Mouse (Mus musculus) stomach, embryonic 16.5 days (tissue): ENCODE results near the gene Zfp112. TPM values are rescaled to one million over a fixed set of nuclear protein-coding genes. Genes with fewer than 3 reads are reported as not detected.

Experiments used
- ATAC-seq: fragments of 200-750 bp; cut with Nextera tagmentation; 2 replicates; pipeline ENCODE4 v1.8.0; 2017; ENCODE audit warnings: moderate number of reproducible peaks, moderate TSS enrichment; ENCODE audit not compliant: insufficient read depth, low FRiP score
- H3K27ac ChIP-seq: fragments of 300-500 bp; sonication (generic); 2 replicates; pipeline ENCODE4 v1.5.1; 2014; ENCODE audit warnings: low read length
- H3K27me3 ChIP-seq: fragments of 300-500 bp; sonication (generic); 2 replicates; pipeline ENCODE4 v1.6.1; 2014; ENCODE audit warnings: low read length, control low read depth, mixed read lengths; ENCODE audit not compliant: control insufficient read depth, insufficient read depth
- H3K36me3 ChIP-seq: fragments of 300-500 bp; sonication (generic); 2 replicates; pipeline ENCODE4 v1.6.1; 2014; ENCODE audit warnings: low read length; ENCODE audit not compliant: control insufficient read depth, insufficient read depth
- H3K4me1 ChIP-seq: fragments of 300-500 bp; sonication (generic); 2 replicates; pipeline ENCODE4 v1.6.1; 2014; ENCODE audit warnings: low read length, control low read depth, mixed read lengths; ENCODE audit not compliant: control insufficient read depth, insufficient read depth
- H3K4me2 ChIP-seq: fragments of 300-500 bp; sonication (generic); 2 replicates; pipeline ENCODE4 v1.6.1; 2014; ENCODE audit warnings: low read depth, low read length, mixed read lengths
- H3K4me3 ChIP-seq: fragments of 300-500 bp; sonication (generic); replicated peaks from 2 replicates; pipeline ENCODE4 v1.5.1; 2014; ENCODE audit warnings: mild to moderate bottlenecking, low read length
- H3K9ac ChIP-seq: fragments of 300-500 bp; sonication (generic); 2 replicates; pipeline ENCODE4 v1.6.1; 2014; ENCODE audit warnings: low read length
- H3K9me3 ChIP-seq: fragments of 300-500 bp; sonication (generic); replicated peaks from 2 replicates; pipeline ENCODE4 v1.6.1; 2016; ENCODE audit warnings: low read length, control low read depth; ENCODE audit not compliant: control insufficient read depth
- WGBS: fragments of 180-500 bp; shearing (Covaris S2); extraction: QIAGEN DNeasy Blood & Tissue Kit; methylation state at CpG from one replicate; pipeline ENCODE4 v1.1.7; 2014; 5-methylcytosine and 5-hydroxymethylcytosine counted together
- polyA plus RNA-seq: library from polyadenylated mRNA; unstranded; fragments of >200 nt; fragmentation: Nextera tagmentation; extraction: Ambion mirVana; gene quantifications from 2 replicates; pipeline ENCODE4 v1.2.1, GENCODE M21; 2015

Zfp112 gene
- polyA plus RNA-seq, 1 experiment from 2014 or later: 6.1 TPM

DNA sequence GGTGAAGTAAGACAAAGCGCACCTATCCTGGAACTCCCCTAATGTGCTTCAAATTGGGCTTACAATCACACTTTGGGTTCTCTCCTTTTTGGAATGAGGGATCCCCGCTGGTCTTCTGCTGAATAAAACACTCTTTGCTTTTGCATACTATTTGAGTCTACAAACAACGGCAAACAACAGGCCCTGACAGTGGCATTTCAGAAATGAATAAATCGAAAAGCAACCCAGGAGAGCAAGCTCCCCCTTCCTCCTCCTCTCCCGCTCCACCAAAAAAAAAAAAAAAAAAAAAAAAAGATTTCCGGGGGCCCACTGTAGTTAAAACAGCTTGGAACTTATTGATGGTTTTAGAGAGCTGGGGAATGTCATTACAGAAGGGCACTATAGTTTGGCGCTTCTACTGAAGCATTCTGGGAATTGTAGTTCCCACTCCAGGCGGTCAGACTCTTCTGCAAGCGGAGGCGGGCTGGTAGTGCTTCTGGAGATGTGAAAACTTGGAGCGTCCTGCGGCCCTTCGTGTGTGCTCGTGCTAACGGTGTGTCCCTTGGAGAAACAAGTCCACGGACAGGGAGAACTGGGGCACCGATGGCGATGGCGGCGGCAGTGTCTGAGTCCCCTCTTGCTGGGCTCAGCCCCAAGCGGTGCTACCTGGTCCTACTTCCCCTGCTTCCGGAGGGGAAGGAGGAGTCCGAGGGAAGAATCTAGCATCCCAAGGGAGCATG, 62.7 kb downstream of the Zfp112 start, which contains the start of gene Zfp114:
Gene Zfp114 (plus strand): TSS at position 443 of the 719 bp plus-strand sequence.
- ATAC-seq: peak; percentile 90
- Histone ChIP-seq H3K27me3 (no peaks in the 10 kb centered on the region), H3K9me3 (no peaks in the 10 kb centered on the region), H3K4me3 (peak within 1 kb of the TSS; percentile 72), H3K36me3 (no peaks in the 10 kb centered on the region), H3K4me1 (peaks cover 3% of the 10 kb centered on the region; the same call in 1 of the 2 replicates), H3K27ac (peak within 1 kb of the TSS; percentile 72), H3K4me2 (peak within 1 kb of the TSS; percentile 56), H3K9ac (peak within 1 kb of the TSS; percentile 81)
- WGBS: 11% methylated on average over 23 of the region's 23 CpGs

DNA sequence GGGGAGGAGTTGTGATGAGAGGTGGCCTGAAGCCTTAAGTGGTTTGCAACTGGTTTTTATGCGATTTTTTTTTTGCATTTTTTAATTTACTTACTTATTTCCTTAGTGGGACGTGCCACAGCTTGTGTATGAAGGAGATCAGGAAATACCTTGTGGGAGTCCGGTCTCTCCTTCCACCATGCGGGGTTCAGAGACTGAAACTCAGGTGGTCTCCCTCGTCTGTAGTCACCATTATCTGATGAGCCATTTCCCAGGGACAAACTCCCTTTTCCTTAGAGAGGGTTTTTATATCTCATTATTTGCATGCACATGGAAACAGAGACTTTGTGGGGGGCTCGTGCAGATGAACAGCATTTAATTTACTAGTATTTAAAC, 63.2 kb downstream of the Zfp112 start:
- ATAC-seq: no peak
- Histone ChIP-seq H3K9ac (peak overlapping the region; percentile 81), H3K9me3 (no peaks in the 10 kb centered on the region), H3K4me2 (peak overlapping the region; percentile 56), H3K36me3 (no peaks in the 10 kb centered on the region), H3K4me3 (peak overlapping the region; percentile 72), H3K27ac (no peak overlapping the region), H3K27me3 (no peaks in the 10 kb centered on the region), H3K4me1 (peaks cover 3% of the 10 kb centered on the region; the same call in 1 of the 2 replicates)
- 50% methylated on average over 6 of the region's 6 CpGs for WGBS

Other genes with a start within 250 kb of the Zfp112 start
- gene Vmn1r177, start 245.9 kb upstream of the Zfp112 start, polyA plus RNA-seq: not detected in 2 replicates
- not detected in 2 replicates for gene Vmn1r178, start 220.3 kb upstream of the Zfp112 start, polyA plus RNA-seq
- gene Vmn1r179, start 185.3 kb upstream of the Zfp112 start, polyA plus RNA-seq: not detected in 2 replicates
- gene Vmn1r180, start 161.7 kb upstream of the Zfp112 start, polyA plus RNA-seq: not detected in 2 replicates
- not detected in 2 replicates for gene Vmn1r181, start 137.7 kb upstream of the Zfp112 start, polyA plus RNA-seq
- gene V1rd19, start 110.6 kb upstream of the Zfp112 start, polyA plus RNA-seq: not detected in 2 replicates
- not detected in 2 replicates for gene Vmn1r183, start 59.1 kb upstream of the Zfp112 start, polyA plus RNA-seq
- 17.8 and 20.0 TPM in 2 replicates for gene Zfp180, start 30.4 kb upstream of the Zfp112 start, polyA plus RNA-seq
- gene Zfp235, start 21.9 kb downstream of the Zfp112 start, polyA plus RNA-seq: 14.7 and 18.9 TPM in 2 replicates
- 5.8 and 6.3 TPM in 2 replicates for gene Zfp114, start 62.7 kb downstream of the Zfp112 start, polyA plus RNA-seq
- gene Zfp111, start 99.1 kb downstream of the Zfp112 start, polyA plus RNA-seq: 10.2 and 12.5 TPM in 2 replicates
- 5.4 and 6.3 TPM in 2 replicates for gene Zfp109, start 125.2 kb downstream of the Zfp112 start, polyA plus RNA-seq
- 3.9 TPM in 2 replicates for gene Zfp108, start 142.5 kb downstream of the Zfp112 start, polyA plus RNA-seq
- 7.6 and 8.3 TPM in 2 replicates for gene Zfp93, start 158.1 kb downstream of the Zfp112 start, polyA plus RNA-seq
- gene Zfp61, start 188.9 kb downstream of the Zfp112 start, polyA plus RNA-seq: 31.4 and 32.2 TPM in 2 replicates
- 9.0 and 10.3 TPM in 2 replicates for gene Zfp94, start 204.4 kb downstream of the Zfp112 start, polyA plus RNA-seq
- gene Tescl, start 221.6 kb downstream of the Zfp112 start, polyA plus RNA-seq: 0.15 TPM in 1 of 2 replicates, not detected in the other
- gene Lypd5, start 236.9 kb downstream of the Zfp112 start, polyA plus RNA-seq: 11.6 and 36.4 TPM in 2 replicates